Mouse (Mus musculus) neural tube, embryonic 14.5 days (tissue): Measurements from ENCODE around the gene Nenf. TPM values are rescaled to one million over a fixed set of nuclear protein-coding genes. Genes with fewer than 3 reads are reported as not detected.

Experiments
- ATAC-seq: fragments of 200-750 bp; cut with Nextera tagmentation; 2 replicates; pipeline ENCODE4 v1.8.0; 2017; ENCODE audit warnings: low read depth, mild to moderate bottlenecking, moderate TSS enrichment, moderate library complexity
- H3K27ac ChIP-seq: fragments of 300-500 bp; sonication (generic); 2 replicates; pipeline ENCODE4 v1.5.1; 2014; ENCODE audit warnings: low read depth, mild to moderate bottlenecking, control low read depth, low read length, moderate library complexity, mixed read lengths
- H3K27me3 ChIP-seq: fragments of 300-500 bp; sonication (generic); 2 replicates; pipeline ENCODE4 v1.6.1; 2014; ENCODE audit warnings: low read length; ENCODE audit not compliant: control insufficient read depth, insufficient read depth
- H3K36me3 ChIP-seq: fragments of 300-500 bp; sonication (generic); 2 replicates; pipeline ENCODE4 v1.6.1; 2014; ENCODE audit warnings: low read length, mixed read lengths; ENCODE audit not compliant: control insufficient read depth, insufficient read depth
- H3K4me1 ChIP-seq: fragments of 300-500 bp; sonication (generic); 2 replicates; pipeline ENCODE4 v1.6.1; 2014; ENCODE audit warnings: low read length; ENCODE audit not compliant: control insufficient read depth, insufficient read depth
- H3K4me2 ChIP-seq: fragments of 300-500 bp; sonication (generic); 2 replicates; pipeline ENCODE4 v1.6.1; 2014; ENCODE audit warnings: mild to moderate bottlenecking, low read depth, low read length, control low read depth
- H3K4me3 ChIP-seq: fragments of 300-500 bp; sonication (generic); 2 replicates; pipeline ENCODE4 v1.5.1; 2014; ENCODE audit warnings: low read depth, low read length, control low read depth, mixed read lengths
- H3K9ac ChIP-seq: fragments of 300-500 bp; sonication (generic); replicated peaks from 2 replicates; pipeline ENCODE4 v1.6.1; 2014; ENCODE audit warnings: low read depth, mild to moderate bottlenecking, control low read depth, low read length, mixed read lengths
- H3K9me3 ChIP-seq: fragments of 300-500 bp; sonication (generic); 2 replicates; pipeline ENCODE4 v1.6.1; 2016; ENCODE audit warnings: low read length; ENCODE audit not compliant: control insufficient read depth
- WGBS: fragments of 180-500 bp; shearing (Covaris S2); extraction: QIAGEN DNeasy Blood & Tissue Kit; methylation state at CpG from one replicate; pipeline ENCODE4 v1.1.7; 2014; 5-methylcytosine and 5-hydroxymethylcytosine counted together
- polyA plus RNA-seq: library from polyadenylated mRNA; unstranded; fragments of >200 nt; fragmentation: Nextera tagmentation; extraction: Ambion mirVana; gene quantifications from 2 replicates; pipeline ENCODE4 v1.2.1, GENCODE M21; 2014

Gene Nenf
- polyA plus RNA-seq, 1 experiment from 2014 or later: 167 TPM

DNA sequence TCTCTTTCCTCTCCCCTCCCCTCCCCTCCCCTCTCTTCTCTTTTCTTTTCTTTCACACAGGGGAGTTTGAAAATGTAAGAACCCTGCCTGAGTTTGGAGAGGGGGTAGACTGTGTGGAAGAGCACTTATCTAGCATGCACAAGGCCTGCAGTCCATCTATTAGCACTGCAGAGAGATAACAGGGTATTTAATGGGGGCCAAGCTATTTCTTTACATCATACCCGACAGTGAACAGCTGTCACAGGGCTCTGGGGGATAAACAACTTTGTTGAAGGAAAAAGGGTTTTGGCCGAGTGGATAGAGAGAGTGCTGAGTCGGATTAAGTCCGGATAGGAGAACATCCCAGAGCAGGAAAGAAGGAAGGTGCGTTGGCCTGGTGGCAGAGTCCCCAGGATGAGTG lies 31.0 kb upstream of the Nenf start:
- H3K9me3 ChIP-seq: no peaks in the 10 kb centered on the region
- 76% methylated on average over 5 of the region's 5 CpGs for WGBS
- H3K4me2 ChIP-seq: no peak overlapping the region
- no peak for ATAC-seq
- H3K4me3 ChIP-seq: no peak overlapping the region
- H3K9ac ChIP-seq: no peak overlapping the region
- no peaks in the 10 kb centered on the region for H3K4me1 ChIP-seq
- H3K27ac ChIP-seq: no peak overlapping the region
- peaks cover 44% of the 10 kb centered on the region for H3K36me3 ChIP-seq
- no peaks in the 10 kb centered on the region for H3K27me3 ChIP-seq

DNA sequence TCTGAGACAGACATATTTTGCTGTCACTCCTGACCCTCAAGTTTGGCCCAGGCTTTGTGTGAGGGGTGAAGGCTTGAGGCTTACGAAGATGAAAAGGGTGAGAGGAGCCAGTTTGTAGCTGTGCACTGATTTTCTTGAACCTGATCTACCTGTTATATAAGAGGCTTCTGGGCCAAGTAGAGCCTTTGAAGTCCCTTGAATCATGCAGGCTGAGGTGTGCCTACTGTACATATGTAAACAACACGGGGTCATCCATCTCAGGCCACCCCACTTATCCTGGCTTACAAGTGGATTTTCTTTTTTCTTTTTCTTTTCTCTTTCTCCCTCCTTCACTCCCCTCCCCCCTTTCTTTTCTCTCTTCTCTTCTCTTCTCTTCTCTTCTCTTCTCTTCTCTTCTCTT lies 30.6 kb upstream of the Nenf start:
- no peak overlapping the region for H3K4me3 ChIP-seq
- ATAC-seq: no peak
- 93% methylated on average over 2 of the region's 2 CpGs for WGBS
- H3K27ac ChIP-seq: no peak overlapping the region
- no peak overlapping the region for H3K9ac ChIP-seq
- H3K4me1 ChIP-seq: no peaks in the 10 kb centered on the region
- no peaks in the 10 kb centered on the region for H3K9me3 ChIP-seq
- H3K27me3 ChIP-seq: no peaks in the 10 kb centered on the region
- H3K4me2 ChIP-seq: no peak overlapping the region
- peaks cover 44% of the 10 kb centered on the region for H3K36me3 ChIP-seq

DNA sequence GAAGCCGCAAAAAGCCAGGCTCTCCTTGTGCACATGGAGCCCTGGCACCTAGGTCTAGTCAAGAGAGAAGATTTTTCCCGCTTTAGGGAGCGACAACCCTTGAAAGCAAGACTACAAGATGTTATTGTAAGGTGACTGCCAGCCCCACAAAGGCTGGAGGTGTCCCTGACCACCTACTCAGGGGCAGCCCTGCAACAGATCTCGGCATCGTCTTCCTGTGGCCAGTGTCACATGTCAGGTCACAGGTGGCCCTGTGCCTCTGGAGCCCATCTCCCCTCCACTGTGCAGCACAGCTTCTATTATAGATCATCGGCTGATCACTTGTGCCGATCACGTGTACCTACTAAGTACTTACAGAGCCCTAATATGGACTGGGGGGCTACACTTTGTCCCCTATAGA lies 29.6 kb upstream of the Nenf start:
- WGBS: 95% methylated on average over 8 of the region's 8 CpGs
- peaks cover 52% of the 10 kb centered on the region for H3K36me3 ChIP-seq
- ATAC-seq: no peak

DNA sequence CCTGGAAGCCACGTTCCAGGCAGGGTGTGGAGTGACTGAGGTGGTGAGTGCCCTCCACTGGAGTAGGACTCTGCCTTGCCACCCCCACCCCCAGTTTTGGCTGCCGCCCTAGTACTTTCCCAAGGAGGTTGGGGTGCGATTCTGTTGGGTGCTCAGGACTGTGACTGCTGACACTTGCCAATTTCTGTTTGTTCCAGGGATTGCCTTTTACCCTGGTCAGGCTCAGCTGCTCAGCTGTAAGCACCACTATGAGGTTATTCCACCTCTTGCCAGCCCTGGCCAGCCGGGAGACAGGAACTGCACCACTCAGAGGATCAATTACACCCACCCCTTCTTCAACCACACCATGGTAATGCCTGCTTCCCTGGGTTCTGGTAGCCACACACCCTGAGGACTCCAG lies 22.5 kb upstream of the Nenf start:
- peaks cover 32% of the 10 kb centered on the region for H3K36me3 ChIP-seq
- H3K4me2 ChIP-seq: no peak overlapping the region
- H3K9me3 ChIP-seq: no peaks in the 10 kb centered on the region
- H3K9ac ChIP-seq: no peak overlapping the region
- H3K27ac ChIP-seq: no peak overlapping the region
- ATAC-seq: no peak
- no peaks in the 10 kb centered on the region for H3K4me1 ChIP-seq
- H3K4me3 ChIP-seq: no peak overlapping the region
- H3K27me3 ChIP-seq: no peaks in the 10 kb centered on the region
- WGBS: 93% methylated on average over 4 of the region's 4 CpGs

More for the DNA sequence above, 29.6 kb upstream of the Nenf start:
- no peaks in the 10 kb centered on the region for H3K9me3 ChIP-seq
- no peak overlapping the region for H3K9ac ChIP-seq
- no peaks in the 10 kb centered on the region for H3K27me3 ChIP-seq
- H3K4me3 ChIP-seq: no peak overlapping the region
- H3K27ac ChIP-seq: no peak overlapping the region
- H3K4me2 ChIP-seq: no peak overlapping the region
- H3K4me1 ChIP-seq: no peaks in the 10 kb centered on the region

DNA sequence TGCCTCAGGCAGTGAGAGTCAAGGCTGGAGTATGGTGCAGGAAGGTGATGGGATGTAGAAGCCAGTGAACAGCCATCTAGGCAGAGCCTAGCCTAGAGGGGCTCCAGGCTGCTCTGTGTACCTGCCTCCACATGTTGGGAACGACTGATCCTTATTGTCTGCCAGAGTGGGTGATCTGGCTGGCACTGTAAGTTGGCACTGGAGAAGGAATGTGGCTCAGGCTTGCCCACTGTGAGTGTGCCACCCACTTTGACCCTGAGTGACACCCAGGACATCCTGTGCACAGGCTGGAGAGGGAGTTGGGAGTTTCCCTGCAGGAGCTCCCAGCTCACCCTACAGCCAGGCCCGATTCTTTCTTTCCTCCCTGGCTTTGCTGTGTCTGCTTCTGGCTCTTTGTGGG lies 21.9 kb upstream of the Nenf start:
- Histone ChIP-seq H3K4me3 (no peak overlapping the region), H3K36me3 (peaks cover 27% of the 10 kb centered on the region), H3K4me1 (no peaks in the 10 kb centered on the region), H3K9me3 (no peaks in the 10 kb centered on the region), H3K4me2 (no peak overlapping the region), H3K27ac (no peak overlapping the region), H3K9ac (no peak overlapping the region), H3K27me3 (no peaks in the 10 kb centered on the region)
- no peak for ATAC-seq
- 97% methylated on average over 2 of the region's 2 CpGs for WGBS

DNA sequence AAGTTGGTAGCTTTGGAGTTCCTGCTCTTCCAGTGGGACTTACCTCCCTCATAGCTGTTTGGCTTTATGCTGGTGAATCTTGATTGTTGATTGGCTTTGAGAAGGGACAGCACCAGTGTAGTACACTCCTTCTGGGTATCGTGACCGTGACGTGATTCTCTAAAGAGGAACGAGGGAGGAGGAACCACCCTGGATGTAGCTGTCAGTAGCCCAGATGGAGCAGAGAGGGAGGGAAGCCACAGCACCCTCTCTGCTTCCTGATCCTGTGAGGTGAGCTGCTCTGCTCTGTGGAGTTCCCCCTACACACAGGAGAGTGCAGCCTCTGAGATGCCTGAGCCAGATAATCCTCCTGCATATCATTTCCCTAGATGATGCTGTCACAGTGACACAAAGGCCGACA lies 16.5 kb upstream of the Nenf start:
- H3K27me3 ChIP-seq: no peaks in the 10 kb centered on the region
- whole genome bisulfite sequencing: 89% methylated on average over 5 of the region's 5 CpGs
- 0 out of 2 replicates have a peak, but pooled peaks cover 4% of the 10 kb centered on the region for H3K36me3 ChIP-seq
- H3K4me2 ChIP-seq: no peak overlapping the region
- no peak overlapping the region for H3K9ac ChIP-seq
- H3K4me1 ChIP-seq: no peaks in the 10 kb centered on the region
- no peak overlapping the region for H3K27ac ChIP-seq
- no peak overlapping the region for H3K4me3 ChIP-seq
- no peaks in the 10 kb centered on the region for H3K9me3 ChIP-seq
- no peak for ATAC-seq

DNA sequence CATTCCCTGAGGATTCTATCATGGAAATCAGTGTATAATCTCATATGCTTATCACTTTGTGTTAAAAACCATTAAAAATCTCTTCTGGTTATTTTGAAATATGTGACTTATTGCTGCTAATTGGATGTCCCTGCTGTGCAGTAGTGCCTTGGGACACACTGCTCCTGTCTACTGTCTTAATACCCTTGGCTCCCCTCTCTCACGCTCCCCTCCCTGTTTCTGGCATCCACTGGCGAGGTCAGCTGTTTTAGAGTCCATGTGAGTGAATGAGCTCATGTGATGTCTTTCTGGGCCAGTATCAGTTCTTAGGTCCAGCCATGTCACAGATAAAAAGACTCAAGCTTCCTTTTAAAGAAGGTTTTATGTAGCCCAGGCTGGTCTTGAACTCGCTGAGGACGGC lies 12.4 kb upstream of the Nenf start:
- no peaks in the 10 kb centered on the region for H3K27me3 ChIP-seq
- no peak overlapping the region for H3K4me2 ChIP-seq
- WGBS: 88% methylated on average over 4 of the region's 4 CpGs
- no peaks in the 10 kb centered on the region for H3K9me3 ChIP-seq
- H3K9ac ChIP-seq: no peak overlapping the region
- H3K4me1 ChIP-seq: peaks cover 20% of the 10 kb centered on the region
- H3K36me3 ChIP-seq: no peaks in the 10 kb centered on the region
- no peak overlapping the region for H3K27ac ChIP-seq
- H3K4me3 ChIP-seq: no peak overlapping the region
- no peak for ATAC-seq

DNA sequence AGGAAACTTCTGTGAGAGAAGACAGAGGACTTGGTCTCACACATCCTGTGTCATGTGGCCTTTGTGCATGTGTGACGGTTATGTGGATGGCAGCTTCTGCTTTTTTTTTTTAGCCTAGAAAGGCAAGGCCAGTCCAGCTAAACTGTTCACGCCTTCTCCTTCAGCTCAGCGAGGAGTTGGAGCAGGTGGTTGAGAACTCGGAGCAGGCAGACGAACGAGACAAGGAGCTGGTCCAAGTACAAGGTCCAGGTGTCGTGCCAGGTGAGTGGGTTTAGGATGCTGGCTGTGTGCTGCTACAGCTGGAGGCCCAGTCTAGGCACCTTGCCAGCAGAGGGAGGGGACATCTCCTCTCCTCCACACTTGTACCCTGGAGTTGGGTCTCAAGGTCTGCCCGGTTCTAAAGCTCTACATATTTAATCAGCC lies 10.0 kb upstream of the Nenf start:
- no peaks in the 10 kb centered on the region for H3K9me3 ChIP-seq
- no peak overlapping the region for H3K4me3 ChIP-seq
- WGBS: 80% methylated on average over 8 of the region's 8 CpGs
- H3K27ac ChIP-seq: no peak overlapping the region
- no peaks in the 10 kb centered on the region for H3K36me3 ChIP-seq
- no peaks in the 10 kb centered on the region for H3K27me3 ChIP-seq
- no peak for ATAC-seq
- peak overlapping the region; percentile 84; the same call in 1 of the 2 replicates for H3K4me2 ChIP-seq
- peak overlapping the region; percentile 32; the same call in 1 of the 2 replicates for H3K9ac ChIP-seq
- H3K4me1 ChIP-seq: peaks cover 20% of the 10 kb centered on the region

DNA sequence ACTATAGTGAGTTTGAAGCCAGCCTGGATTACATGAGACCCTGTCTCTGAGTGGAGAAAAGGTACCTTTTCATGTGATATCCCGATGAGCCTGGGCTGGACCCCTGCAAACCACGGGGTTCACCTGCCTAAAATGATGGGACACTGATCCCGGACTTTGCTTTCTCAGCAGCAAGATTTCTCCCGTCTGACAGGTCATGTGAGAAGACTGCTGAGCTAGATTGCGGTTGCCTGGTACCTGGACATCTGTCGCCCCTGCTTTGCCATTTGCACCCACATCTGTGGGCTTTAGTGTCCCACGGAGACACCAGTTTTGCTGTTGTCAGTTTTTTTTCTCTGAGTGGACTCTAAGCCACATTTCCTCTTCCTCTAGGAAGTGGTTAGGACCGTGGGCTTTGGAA lies 9.3 kb upstream of the Nenf start:
- no peaks in the 10 kb centered on the region for H3K9me3 ChIP-seq
- no peak overlapping the region; the same call in 1 of the 2 replicates for H3K9ac ChIP-seq
- peak overlapping the region; percentile 81 for H3K4me3 ChIP-seq
- H3K4me2 ChIP-seq: peak overlapping the region; percentile 84
- H3K4me1 ChIP-seq: peaks cover 20% of the 10 kb centered on the region
- no peaks in the 10 kb centered on the region for H3K36me3 ChIP-seq
- H3K27ac ChIP-seq: no peak overlapping the region
- ATAC-seq: no peak
- no peaks in the 10 kb centered on the region for H3K27me3 ChIP-seq
- WGBS: 78% methylated on average over 8 of the region's 8 CpGs
